Mouse (Mus musculus) stomach, postnatal 0 days (tissue): Measurements from ENCODE around the gene Rnd2.

Experiments
- CTCF ChIP-seq: IDR thresholded peaks from 2 replicates; pipeline ENCODE4 v1.5.1; 2016; ENCODE audit warnings: antibody characterized with exemption, low read depth, mild to moderate bottlenecking, moderate library complexity
- EP300 ChIP-seq: optimal IDR thresholded peaks from 2 replicates; pipeline ENCODE3; 2016; ENCODE audit warnings: antibody characterized with exemption

- no peak for TF ChIP-seq EP300
- no peak for TF ChIP-seq CTCF
Measured at GRCm38 (mm10) chr11:101416433-101417100, 48.2 kb upstream of the Rnd2 start.
